In genomic region chr11:90250189-90250588, GRCm38 (mm10) we compare ENCODE assay signal across 7 mouse cellular contexts. TPM values are rescaled to one million over a fixed set of nuclear protein-coding genes. Genes with fewer than 3 reads are reported as not detected.
DNase-seq lines count a peak whose midpoint lies in the region; ATAC-seq and TF ChIP-seq lines count a peak whose summit lies in the region.

No protein-coding gene starts in this region.

- TF ChIP-seq EP300 in heart, postnatal 0 days (IDR thresholded peaks at IDR 0.05; ENCODE audit: low read depth) = no peak

- H3K4me2 ChIP-seq in neural tube, embryonic 11.5 days (ENCODE audit: low read depth) = peak overlapping the region; percentile 55
- peak overlapping the region; percentile 70 for H3K4me2 ChIP-seq in heart, postnatal 0 days (ENCODE audit: low read depth, low read length)
- H3K4me2 ChIP-seq in liver, embryonic 15.5 days = peak overlapping the region; percentile 90

- no peak for TF ChIP-seq CTCF in heart, postnatal 0 days (IDR thresholded peaks at IDR 0.05; ENCODE audit: low read depth)

- H3K4me1 ChIP-seq in neural tube, embryonic 11.5 days (ENCODE audit: control insufficient read depth, insufficient read depth, low read length) = no peaks in the 10 kb centered on the region; the same call in 1 of the 2 replicates
- H3K4me1 ChIP-seq in embryonic facial prominence, embryonic 10.5 days = peaks cover 38% of the 10 kb centered on the region
- peaks cover 36% of the 10 kb centered on the region for H3K4me1 ChIP-seq in heart, postnatal 0 days (ENCODE audit: control insufficient read depth, insufficient read depth)
- H3K4me1 ChIP-seq in liver, embryonic 15.5 days (replicated peaks) = peaks cover 32% of the 10 kb centered on the region

- no peak for ATAC-seq in neural tube, embryonic 11.5 days (ENCODE audit: insufficient read depth, low FRiP score, low TSS enrichment)
- no peak for ATAC-seq in heart, postnatal 0 days (ENCODE audit: insufficient read depth, low read depth)
- ATAC-seq in liver, embryonic 15.5 days (ENCODE audit: insufficient read depth) = no peak

- H3K36me3 ChIP-seq in neural tube, embryonic 11.5 days (ENCODE audit: control insufficient read depth, insufficient read depth, low read length) = no peaks in the 10 kb centered on the region
- H3K36me3 ChIP-seq in embryonic facial prominence, embryonic 10.5 days (replicated peaks) = peaks cover 16% of the 10 kb centered on the region; the same call in 1 of the 2 replicates
- no peaks in the 10 kb centered on the region for H3K36me3 ChIP-seq in heart, postnatal 0 days (replicated peaks; ENCODE audit: control insufficient read depth, insufficient read depth, low read length)
- no peaks in the 10 kb centered on the region for H3K36me3 ChIP-seq in liver, embryonic 15.5 days (replicated peaks)

- H3K4me3 ChIP-seq in neural tube, embryonic 11.5 days (ENCODE audit: low read depth, low read length) = peak overlapping the region; percentile 65
- H3K4me3 ChIP-seq in embryonic facial prominence, embryonic 10.5 days = peak overlapping the region; percentile 75
- H3K4me3 ChIP-seq in heart, postnatal 0 days (ENCODE audit: low read depth, low read length) = peak overlapping the region; percentile 70
- H3K4me3 ChIP-seq in liver, embryonic 15.5 days (replicated peaks) = peak overlapping the region; percentile 72

- DNase-seq in neural tube, embryonic 11.5 days (ENCODE audit: low spot score) = no peak
- DNase-seq in neural tube, embryonic 10.5 days (ENCODE audit: extremely low spot score, low spot score) = no peak
- DNase-seq in embryonic facial prominence, embryonic 10.5 days (ENCODE audit: low spot score) = peak; percentile 39
- peak; percentile 26 for DNase-seq in heart, postnatal 0 days (ENCODE audit: low spot score)
- peak; percentile 60 for DNase-seq in thymus, postnatal 4 days
- DNase-seq in urinary bladder, postnatal 36 days (ENCODE audit: low spot score in 2 of 2) = no peak

- no peak overlapping the region for H3K27ac ChIP-seq in neural tube, embryonic 11.5 days (ENCODE audit: low read depth, low read length)
- peak overlapping the region; percentile 95 for H3K27ac ChIP-seq in embryonic facial prominence, embryonic 10.5 days (replicated peaks)
- H3K27ac ChIP-seq in heart, postnatal 0 days (ENCODE audit: low read depth) = peak overlapping the region; percentile 86
- H3K27ac ChIP-seq in liver, embryonic 15.5 days (replicated peaks) = no peak overlapping the region

- 2% methylated on average over 9 of the region's 9 CpGs for WGBS in neural tube, embryonic 11.5 days
- 2% methylated on average over 9 of the region's 9 CpGs for WGBS in embryonic facial prominence, embryonic 10.5 days
- under 1% methylated on average over 9 of the region's 9 CpGs for WGBS in heart, postnatal 0 days
- WGBS in liver, embryonic 15.5 days (ENCODE audit: insufficient replicate concordance) = 3% methylated on average over 9 of the region's 9 CpGs

- H3K9me3 ChIP-seq in neural tube, embryonic 11.5 days (ENCODE audit: control insufficient read depth, low read length) = no peaks in the 10 kb centered on the region
- no peaks in the 10 kb centered on the region for H3K9me3 ChIP-seq in embryonic facial prominence, embryonic 10.5 days
- H3K9me3 ChIP-seq in heart, postnatal 0 days (replicated peaks; ENCODE audit: control insufficient read depth, low read length) = no peaks in the 10 kb centered on the region
- no peaks in the 10 kb centered on the region for H3K9me3 ChIP-seq in liver, embryonic 15.5 days (replicated peaks)

- peak overlapping the region; percentile 73 for H3K9ac ChIP-seq in neural tube, embryonic 11.5 days (ENCODE audit: low read length)
- H3K9ac ChIP-seq in heart, postnatal 0 days (replicated peaks; ENCODE audit: low read depth, low read length) = peak overlapping the region; percentile 81
- H3K9ac ChIP-seq in liver, embryonic 15.5 days = peak overlapping the region; percentile 78; the same call in 1 of the 2 replicates

- H3K27me3 ChIP-seq in neural tube, embryonic 11.5 days (ENCODE audit: control insufficient read depth, insufficient read depth, low read length) = no peaks in the 10 kb centered on the region
- no peaks in the 10 kb centered on the region for H3K27me3 ChIP-seq in embryonic facial prominence, embryonic 10.5 days (replicated peaks; ENCODE audit: low read depth, poor library complexity, severe bottlenecking)
- H3K27me3 ChIP-seq in heart, postnatal 0 days (ENCODE audit: control insufficient read depth, insufficient read depth, low read length) = no peaks in the 10 kb centered on the region
- no peaks in the 10 kb centered on the region for H3K27me3 ChIP-seq in liver, embryonic 15.5 days

RNA-seq across cellular contexts. Expression of gene Mmd, which starts 0.9 kb away (rescaled TPM):
- 48.2 and 51.6 TPM in 2 replicates for polyA plus RNA-seq in neural tube, embryonic 11.5 days (2014; fragmentation: Nextera tagmentation; extraction: Ambion mirVana)
- polyA plus RNA-seq in embryonic facial prominence, embryonic 10.5 days (2016; fragmentation: Nextera tagmentation; extraction: Ambion mirVana) = 44.6 and 45.1 TPM in 2 replicates
- total RNA-seq in heart, postnatal 0 days (2014; rRNA removed; ENCODE audit: low replicate concordance) = 58.7 and 78.1 TPM in 2 replicates
- polyA plus RNA-seq in heart, postnatal 0 days (2015; fragmentation: Nextera tagmentation; extraction: Ambion mirVana) = 62.0 and 62.6 TPM in 2 replicates
- polyA plus RNA-seq in liver, embryonic 15.5 days (2015; fragmentation: Nextera tagmentation; extraction: Ambion mirVana) = 10.4 and 10.5 TPM in 2 replicates

Comparison
In these comparisons a context has a peak if more than half of its experiments do, and no peak if none do; other contexts are left out.
1. DNase-seq: peak in embryonic facial prominence, embryonic 10.5 days (single experiment), heart, postnatal 0 days (single experiment) and thymus, postnatal 4 days (single experiment); none in neural tube, embryonic 11.5 days (single experiment), neural tube, embryonic 10.5 days (single experiment) and urinary bladder, postnatal 36 days (0 of 2).
2. H3K27ac ChIP-seq: peak in embryonic facial prominence, embryonic 10.5 days (single experiment) and heart, postnatal 0 days (single experiment); none in neural tube, embryonic 11.5 days (single experiment) and liver, embryonic 15.5 days (single experiment).
3. Peak in every context shown above with its lines, with median percentiles within 50 percentile points of each other: H3K4me2 ChIP-seq, H3K4me3 ChIP-seq and H3K9ac ChIP-seq.